Mouse (Mus musculus) lung, adult 2 months (tissue): ENCODE measurements around the gene Epb41l1.

ENCODE experiments used
- CTCF ChIP-seq: fragments of 200-500 bp; IDR thresholded peaks from 2 replicates; pipeline ENCODE4 v1.5.1; 2011; ENCODE audit warnings: mild to moderate bottlenecking, low read length, control low read depth; ENCODE audit not compliant: insufficient read depth
- POLR2A ChIP-seq: fragments of 200-500 bp; IDR thresholded peaks from 2 replicates; pipeline ENCODE4 v1.6.1; 2011; ENCODE audit warnings: low read depth, mild to moderate bottlenecking, control low read depth, low read length, borderline replicate concordance; ENCODE audit errors: extremely low read depth

- TF ChIP-seq CTCF (no peak), POLR2A (no peak)
These were observed 57.5 kb downstream of the Epb41l1 start for GRCm38 (mm10) chr2:156478046-156478690.
